Mouse (Mus musculus): ENCODE measurements at regions not wholly inside any gene's neighbourhood (a gene's known extent, or its start where the extent isn't known, plus 50 kb on each side); places are given as distances from the start of the nearest gene placed in this dataset.
A peak's percentile ranks its signal among the peaks of the same experiment; 100 is the strongest.

DNA sequence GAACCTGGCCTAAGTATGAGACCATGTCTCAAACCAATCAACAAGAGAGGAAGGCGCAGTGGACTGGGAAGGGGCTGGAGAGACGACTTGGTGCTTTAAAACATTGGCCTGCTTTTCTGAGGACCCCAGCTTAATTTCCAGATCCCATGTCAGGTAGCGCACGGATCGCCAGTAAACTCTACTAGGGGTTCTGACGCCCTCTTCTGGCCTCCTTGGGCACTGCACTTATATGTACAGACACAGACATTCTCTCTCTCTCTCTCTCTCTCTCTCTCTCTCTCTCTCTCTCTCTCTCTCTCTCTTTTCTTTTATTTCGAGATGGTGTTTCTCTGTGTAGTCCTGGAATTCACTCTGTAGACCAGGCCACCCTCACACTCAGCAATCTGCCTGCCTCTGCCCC, 60.0 kb upstream of the Zfp217 start:
- TF ChIP-seq CTCF (IDR thresholded peaks at IDR 0.05; ENCODE audit: low read depth, low read length) (peak; percentile 36), POLR2A (IDR thresholded peaks at IDR 0.05; ENCODE audit: extremely low read depth, insufficient read depth, low read length) (no peak)

Measured in liver, adult 2 months (tissue).